11 mouse cellular contexts compared by ENCODE assay signal in the genomic region with DNA sequence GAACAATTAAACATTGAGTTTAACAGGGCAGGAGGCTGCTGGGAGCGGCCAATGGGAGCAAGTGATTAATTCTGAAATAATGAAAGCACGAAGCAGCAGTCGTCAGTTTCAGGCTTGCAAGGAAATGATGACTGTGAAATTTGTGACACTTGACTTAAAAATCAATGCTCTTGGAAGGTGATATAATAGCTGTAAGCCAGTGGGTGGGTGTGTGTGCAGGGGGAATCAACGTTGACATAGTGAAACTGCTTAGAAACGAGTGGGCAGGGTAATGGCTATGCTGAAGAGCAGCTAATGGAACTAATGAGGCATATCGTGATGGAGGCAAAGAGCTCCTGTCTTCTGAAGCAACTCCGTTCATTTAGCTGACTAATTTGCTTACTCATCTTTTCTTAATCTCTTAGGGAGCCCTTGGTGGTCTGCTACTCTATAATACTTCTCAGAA.
DNase-seq lines count a peak whose midpoint lies in the region; ATAC-seq and TF ChIP-seq lines count a peak whose summit lies in the region.
"Had no signal": no experiment of that assay in that cellular context is flagged by ENCODE, and none has a peak within 500 bp of the region (broad histone marks: within the 10 kb centered on the region; RNA-seq: fewer than 3 reads in every experiment).

No protein-coding gene starts in this region.

- H3K9ac ChIP-seq in hindbrain, embryonic 14.5 days = no peak overlapping the region
- H3K9ac ChIP-seq in neural tube, embryonic 12.5 days = no peak overlapping the region

- no peaks in the 10 kb centered on the region for H3K36me3 ChIP-seq in hindbrain, embryonic 14.5 days (replicated peaks; ENCODE audit: control insufficient read depth, insufficient read depth)
- no peaks in the 10 kb centered on the region for H3K36me3 ChIP-seq in neural tube, embryonic 12.5 days

- 11% methylated on average over 7 of the region's 7 CpGs for WGBS in hindbrain, embryonic 14.5 days
- 17% methylated on average over 7 of the region's 7 CpGs for WGBS in neural tube, embryonic 12.5 days
- WGBS in lung, adult 2 months = 47% methylated on average over 7 of the region's 7 CpGs

- H3K27ac ChIP-seq in layer of hippocampus, adult 2 months = no peak overlapping the region
- no peak overlapping the region for H3K27ac ChIP-seq in hindbrain, embryonic 14.5 days
- H3K27ac ChIP-seq in neural tube, embryonic 12.5 days = no peak overlapping the region
- H3K27ac ChIP-seq: gastrocnemius, adult 2 months had no signal

- no peak for TF ChIP-seq CTCF in layer of hippocampus, adult 2 months (conservative IDR thresholded peaks at IDR 0.05)
- TF ChIP-seq CTCF in brain, embryonic 14.5 days (IDR thresholded peaks at IDR 0.05; ENCODE audit: borderline replicate concordance, extremely low read depth, insufficient read depth, insufficient read length) = no peak
- no peak for TF ChIP-seq CTCF in lung, adult 2 months (IDR thresholded peaks at IDR 0.05; ENCODE audit: insufficient read depth, low read length)

- peak overlapping the region; percentile 40 for H3K4me3 ChIP-seq in layer of hippocampus, adult 2 months
- no peak overlapping the region for H3K4me3 ChIP-seq in hindbrain, embryonic 14.5 days (replicated peaks; ENCODE audit: low read length)
- H3K4me3 ChIP-seq in neural tube, embryonic 12.5 days = no peak overlapping the region
- no peak overlapping the region for H3K4me3 ChIP-seq in lung, adult 2 months (replicated peaks; ENCODE audit: extremely low read depth, low read depth, low read length)
- H3K4me3 ChIP-seq: gastrocnemius, adult 2 months had no signal

- H3K27me3 ChIP-seq in hindbrain, embryonic 14.5 days (ENCODE audit: control insufficient read depth, insufficient read depth, low read length) = no peaks in the 10 kb centered on the region
- H3K27me3 ChIP-seq in neural tube, embryonic 12.5 days (replicated peaks) = no peaks in the 10 kb centered on the region

- no peaks in the 10 kb centered on the region for H3K4me1 ChIP-seq in hindbrain, embryonic 14.5 days (replicated peaks; ENCODE audit: control insufficient read depth, insufficient read depth, low read length)
- no peaks in the 10 kb centered on the region for H3K4me1 ChIP-seq in neural tube, embryonic 12.5 days
- no peaks in the 10 kb centered on the region for H3K4me1 ChIP-seq in lung, adult 2 months (ENCODE audit: control insufficient read depth, insufficient read depth, low read length)

- no peak for TF ChIP-seq POLR2A in brain, embryonic 14.5 days (IDR thresholded peaks at IDR 0.05; ENCODE audit: borderline replicate concordance, extremely low read depth, insufficient read depth, insufficient read length, poor library complexity, severe bottlenecking)
- TF ChIP-seq POLR2A in lung, adult 2 months (IDR thresholded peaks at IDR 0.05; ENCODE audit: borderline replicate concordance, extremely low read depth, low read depth, low read length) = no peak

- H3K4me2 ChIP-seq in hindbrain, embryonic 14.5 days (replicated peaks) = peak overlapping the region; percentile 13
- H3K4me2 ChIP-seq in neural tube, embryonic 12.5 days (replicated peaks) = peak overlapping the region; percentile 39; the same call in 1 of the 2 replicates

- peak; percentile 60; the same call in 1 of the 2 replicates for ATAC-seq in hindbrain, embryonic 14.5 days (ENCODE audit: low FRiP score)
- ATAC-seq in neural tube, embryonic 12.5 days (ENCODE audit: low FRiP score, low read depth) = peak; percentile 74

- H3K9me3 ChIP-seq in hindbrain, embryonic 14.5 days (ENCODE audit: control insufficient read depth, low read length) = no peaks in the 10 kb centered on the region
- no peaks in the 10 kb centered on the region for H3K9me3 ChIP-seq in neural tube, embryonic 12.5 days

- no peak for DNase-seq in layer of hippocampus, adult 2 months (ENCODE audit: low spot score in 2 of 2)
- no peak for DNase-seq in layer of hippocampus, adult 8-10 months (ENCODE audit: low spot score in 2 of 2)
- peak; percentile 77 for DNase-seq in brain, embryonic 14.5 days (ENCODE audit: low read depth)
- no peak for DNase-seq in hindbrain, embryonic 14.5 days (ENCODE audit: low spot score)
- DNase-seq in adrenal gland, postnatal 14 days = no peak
- DNase-seq in layer of hippocampus, postnatal 36 days = no peak
- no peak for DNase-seq in lung, adult 2 months
- DNase-seq: gastrocnemius, adult 2 months; spleen, adult 18-20 months; thymus, postnatal 4 days had no signal
